Mouse (Mus musculus) stomach, embryonic 15.5 days (tissue): Measurements from ENCODE around the gene Ecd. TPM values are rescaled to one million over a fixed set of nuclear protein-coding genes. Genes with fewer than 3 reads are reported as not detected.

Experiments used
- ATAC-seq: fragments of 200-750 bp; cut with Nextera tagmentation; 2 replicates; pipeline ENCODE4 v1.8.0; 2017; ENCODE audit warnings: low read depth, moderate number of reproducible peaks, moderate TSS enrichment; ENCODE audit not compliant: insufficient read depth, low FRiP score
- H3K27ac ChIP-seq: fragments of 300-500 bp; sonication (generic); 2 replicates; pipeline ENCODE4 v1.5.1; 2015; ENCODE audit warnings: mild to moderate bottlenecking, inconsistent platforms
- H3K27me3 ChIP-seq: fragments of 300-500 bp; sonication (generic); replicated peaks from 2 replicates; pipeline ENCODE4 v1.6.1; 2015; ENCODE audit warnings: inconsistent platforms
- H3K36me3 ChIP-seq: fragments of 300-500 bp; sonication (generic); 2 replicates; pipeline ENCODE4 v1.6.1; 2015; ENCODE audit warnings: inconsistent platforms
- H3K4me1 ChIP-seq: fragments of 300-500 bp; sonication (generic); 2 replicates; pipeline ENCODE4 v1.6.1; 2015; ENCODE audit warnings: inconsistent platforms
- H3K4me2 ChIP-seq: fragments of 300-500 bp; sonication (generic); 2 replicates; pipeline ENCODE4 v1.6.1; 2015; ENCODE audit warnings: mild to moderate bottlenecking, inconsistent platforms
- H3K4me3 ChIP-seq: fragments of 300-500 bp; sonication (generic); replicated peaks from 2 replicates; pipeline ENCODE4 v1.5.1; 2015; ENCODE audit warnings: inconsistent platforms
- H3K9ac ChIP-seq: fragments of 300-500 bp; sonication (generic); 2 replicates; pipeline ENCODE4 v1.6.1; 2015; ENCODE audit warnings: inconsistent platforms
- H3K9me3 ChIP-seq: fragments of 300-500 bp; sonication (generic); 2 replicates; pipeline ENCODE4 v1.6.1; 2016; ENCODE audit warnings: inconsistent platforms
- WGBS: fragments of 180-500 bp; shearing (Covaris S2); methylation state at CpG from one replicate; pipeline ENCODE4 v1.1.7; 2015; 5-methylcytosine and 5-hydroxymethylcytosine counted together
- polyA plus RNA-seq: library from polyadenylated mRNA; unstranded; fragments of >200 nt; fragmentation: Nextera tagmentation; extraction: Ambion mirVana; gene quantifications from 2 replicates; pipeline ENCODE4 v1.2.1, GENCODE M21; 2015

The Ecd gene
- polyA plus RNA-seq, 1 experiment from 2014 or later, result 46.9 TPM

DNA sequence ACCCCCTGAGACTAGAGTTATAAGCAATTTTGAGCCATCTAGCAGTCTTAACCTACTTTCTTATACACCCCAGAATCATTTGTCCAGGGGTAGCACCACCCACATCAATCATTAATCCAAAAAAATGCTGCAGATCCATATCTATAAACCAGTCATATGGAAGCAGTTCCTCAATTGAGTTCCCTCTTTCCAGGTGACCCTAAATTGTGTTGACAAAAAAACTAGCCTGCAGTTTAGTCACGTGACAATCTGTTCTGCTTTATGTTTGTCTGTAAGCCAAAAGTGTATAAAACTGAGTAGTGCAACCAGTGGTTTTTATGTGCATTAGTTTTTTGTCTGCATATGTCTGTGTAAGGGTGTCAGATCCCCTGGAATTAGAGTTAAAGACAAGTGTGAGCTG, 23.9 kb upstream of the Ecd start:
- Histone ChIP-seq H3K4me3 (no peak overlapping the region), H3K27me3 (no peaks in the 10 kb centered on the region), H3K36me3 (peaks cover 20% of the 10 kb centered on the region), H3K9me3 (no peaks in the 10 kb centered on the region), H3K4me2 (no peak overlapping the region), H3K27ac (no peak overlapping the region), H3K9ac (no peak overlapping the region), H3K4me1 (no peaks in the 10 kb centered on the region)
- 80% methylated on average over 1 of the region's 1 CpGs for WGBS
- no peak for ATAC-seq

DNA sequence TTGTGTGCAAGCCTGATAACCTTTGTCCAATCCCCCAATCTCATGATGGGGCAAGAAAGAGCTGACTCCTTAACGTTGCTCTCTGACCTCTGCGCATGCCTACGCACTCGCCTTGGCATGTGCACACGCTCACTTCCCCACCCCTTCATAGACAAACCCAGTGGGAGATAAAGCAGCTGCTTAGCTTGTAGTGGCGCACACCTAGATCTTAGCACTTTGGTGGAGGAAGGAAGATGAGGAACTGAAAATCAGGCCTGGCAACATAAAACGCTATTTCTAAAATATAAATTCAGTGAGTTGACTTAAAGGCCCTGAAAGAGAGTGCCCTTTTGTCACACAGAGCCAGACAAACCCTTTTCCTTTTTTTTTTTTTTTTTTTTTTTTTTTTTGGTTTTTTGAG, 22.9 kb upstream of the Ecd start:
- no peaks in the 10 kb centered on the region for H3K4me1 ChIP-seq
- no peaks in the 10 kb centered on the region for H3K9me3 ChIP-seq
- H3K4me2 ChIP-seq, result no peak overlapping the region
- no peak overlapping the region for H3K9ac ChIP-seq
- no peak for ATAC-seq
- no peak overlapping the region for H3K4me3 ChIP-seq
- no peak overlapping the region for H3K27ac ChIP-seq
- H3K27me3 ChIP-seq, result no peaks in the 10 kb centered on the region
- WGBS, result 82% methylated on average over 7 of the region's 7 CpGs
- peaks cover 20% of the 10 kb centered on the region for H3K36me3 ChIP-seq

DNA sequence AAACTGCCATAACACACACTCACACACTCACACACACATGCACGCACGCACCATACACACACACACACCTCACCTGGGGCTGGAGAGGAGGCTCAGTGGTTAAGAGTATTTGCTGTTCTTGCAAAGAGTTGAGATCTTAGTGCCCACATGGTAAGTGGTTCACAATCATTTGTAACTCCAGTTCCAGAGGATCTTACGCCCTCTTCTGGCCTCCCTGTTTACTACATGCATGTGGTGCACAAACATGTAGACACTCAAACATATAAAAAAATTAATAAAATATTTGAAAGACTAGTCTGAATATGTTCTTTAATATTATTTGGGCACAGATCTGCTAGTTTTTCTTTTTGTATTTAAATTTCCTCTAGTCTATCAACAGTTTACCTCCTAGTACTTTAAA, 20.4 kb upstream of the Ecd start:
- WGBS, result 92% methylated on average over 3 of the region's 3 CpGs
- peaks cover 16% of the 10 kb centered on the region for H3K36me3 ChIP-seq
- no peaks in the 10 kb centered on the region for H3K9me3 ChIP-seq
- no peak overlapping the region for H3K4me2 ChIP-seq
- no peak overlapping the region for H3K27ac ChIP-seq
- no peak for ATAC-seq
- no peak overlapping the region for H3K4me3 ChIP-seq
- no peaks in the 10 kb centered on the region for H3K27me3 ChIP-seq
- no peaks in the 10 kb centered on the region for H3K4me1 ChIP-seq
- H3K9ac ChIP-seq, result no peak overlapping the region

DNA sequence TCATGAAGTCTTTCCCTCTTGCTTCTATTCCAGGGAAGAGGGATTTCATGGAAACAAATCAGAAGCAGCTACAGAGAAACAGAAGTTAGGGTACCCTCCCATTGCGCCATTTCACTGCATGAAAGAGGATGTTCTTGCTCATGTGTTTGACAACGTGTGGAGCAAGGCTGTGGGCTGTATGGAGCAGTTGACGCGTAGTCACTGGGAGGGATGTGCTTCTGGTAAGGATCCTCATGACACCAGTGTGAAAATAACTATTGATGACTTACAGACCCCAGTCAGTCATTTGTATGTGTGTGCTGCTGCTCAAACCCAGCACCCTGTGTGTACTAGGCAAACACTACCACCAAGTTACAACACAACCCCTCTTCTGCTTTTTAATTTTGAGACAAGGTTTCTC, 15.3 kb upstream of the Ecd start:
- no peak overlapping the region for H3K9ac ChIP-seq
- no peak overlapping the region for H3K4me2 ChIP-seq
- H3K9me3 ChIP-seq, result no peaks in the 10 kb centered on the region
- WGBS, result 92% methylated on average over 4 of the region's 4 CpGs
- H3K27me3 ChIP-seq, result no peaks in the 10 kb centered on the region
- H3K36me3 ChIP-seq, result peaks cover 41% of the 10 kb centered on the region
- H3K4me1 ChIP-seq, result no peaks in the 10 kb centered on the region
- no peak overlapping the region for H3K4me3 ChIP-seq
- no peak for ATAC-seq
- H3K27ac ChIP-seq, result no peak overlapping the region

DNA sequence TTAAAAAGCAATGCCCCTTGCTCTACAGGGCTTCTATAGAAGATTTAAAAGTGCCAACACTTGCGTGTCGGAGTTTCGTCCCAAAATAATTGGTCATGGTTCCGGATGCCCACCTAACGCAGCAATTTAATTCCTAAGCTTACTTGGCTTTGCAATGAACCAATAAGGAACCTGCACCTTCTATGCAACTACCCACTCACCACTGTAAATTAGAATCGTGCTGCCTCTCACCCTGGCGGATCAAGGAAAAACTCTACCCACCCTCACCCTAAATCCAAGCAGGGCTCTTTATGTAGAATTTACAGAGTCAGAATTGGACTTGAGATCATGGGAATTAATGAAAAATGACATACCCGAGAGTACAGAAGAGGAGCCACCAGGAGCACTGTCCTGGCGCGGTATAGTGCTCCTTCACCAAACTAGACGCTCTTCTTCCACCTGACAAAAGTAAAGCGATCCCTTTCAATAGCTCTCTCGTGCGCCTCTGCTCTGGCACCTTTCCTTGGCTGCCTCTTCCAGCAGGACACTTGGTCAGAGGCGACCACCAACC, 405 bp downstream of the Ecd start:
- Histone ChIP-seq H3K4me1 (no peaks in the 10 kb centered on the region), H3K27ac (peak overlapping the region; percentile 65), H3K4me3 (peak overlapping the region; percentile 71), H3K27me3 (no peaks in the 10 kb centered on the region), H3K36me3 (peaks cover 6% of the 10 kb centered on the region; the same call in 1 of the 2 replicates), H3K9ac (peak overlapping the region; percentile 71), H3K9me3 (no peaks in the 10 kb centered on the region), H3K4me2 (peak overlapping the region; percentile 62)
- WGBS, result 3% methylated on average over 15 of the region's 15 CpGs
- peak; percentile 61 for ATAC-seq

DNA sequence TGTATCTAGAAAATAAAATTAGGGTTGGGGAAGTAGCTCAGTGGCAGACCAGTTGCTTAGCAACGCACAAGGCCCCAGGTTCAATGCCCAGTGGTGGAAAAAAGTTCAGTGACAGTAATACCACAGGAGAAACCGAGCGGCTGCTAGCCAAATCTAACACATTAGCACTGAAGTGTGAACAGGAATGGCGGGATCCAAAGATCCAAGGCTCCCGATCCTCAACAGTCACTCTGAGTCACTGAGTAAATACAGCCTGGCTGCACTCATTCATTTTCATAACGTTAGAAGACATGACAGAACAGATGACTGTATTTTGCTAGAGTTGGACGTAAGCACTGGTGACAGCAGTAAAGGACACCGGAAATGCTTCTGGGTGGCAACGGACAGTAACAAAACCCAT, 2.0 kb downstream of the Ecd start:
- WGBS, result 79% methylated on average over 9 of the region's 9 CpGs
- Histone ChIP-seq H3K4me1 (no peaks in the 10 kb centered on the region), H3K4me2 (no peak overlapping the region), H3K27ac (no peak overlapping the region), H3K27me3 (no peaks in the 10 kb centered on the region), H3K36me3 (peaks cover 12% of the 10 kb centered on the region; the same call in 1 of the 2 replicates), H3K9ac (no peak overlapping the region), H3K9me3 (no peaks in the 10 kb centered on the region), H3K4me3 (no peak overlapping the region)
- no peak for ATAC-seq

DNA sequence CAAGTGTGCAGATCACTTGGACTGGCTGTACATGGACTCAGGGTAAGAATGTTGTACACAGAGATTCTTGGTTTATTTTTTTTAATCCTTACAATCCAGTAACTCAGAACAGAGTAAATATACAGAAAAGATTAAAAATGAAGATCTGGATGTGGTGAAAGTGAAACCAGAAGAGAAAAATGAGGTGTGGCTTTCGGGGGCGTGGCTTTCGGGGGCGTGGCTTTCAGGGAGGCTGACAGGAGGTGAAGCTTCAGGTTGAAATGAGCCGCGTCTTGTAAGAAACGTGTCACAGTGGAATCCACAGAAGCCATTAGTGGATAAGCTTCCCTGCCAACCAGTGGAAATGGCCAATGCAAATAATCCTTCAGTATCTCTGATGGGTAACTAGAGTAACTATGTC, 7.1 kb downstream of the Ecd start:
- no peak for ATAC-seq
- H3K36me3 ChIP-seq, result peaks cover 25% of the 10 kb centered on the region
- no peak overlapping the region for H3K4me2 ChIP-seq
- H3K4me1 ChIP-seq, result no peaks in the 10 kb centered on the region
- no peaks in the 10 kb centered on the region for H3K9me3 ChIP-seq
- 74% methylated on average over 7 of the region's 7 CpGs for WGBS
- H3K27ac ChIP-seq, result no peak overlapping the region
- H3K4me3 ChIP-seq, result no peak overlapping the region
- no peak overlapping the region for H3K9ac ChIP-seq
- no peaks in the 10 kb centered on the region for H3K27me3 ChIP-seq

DNA sequence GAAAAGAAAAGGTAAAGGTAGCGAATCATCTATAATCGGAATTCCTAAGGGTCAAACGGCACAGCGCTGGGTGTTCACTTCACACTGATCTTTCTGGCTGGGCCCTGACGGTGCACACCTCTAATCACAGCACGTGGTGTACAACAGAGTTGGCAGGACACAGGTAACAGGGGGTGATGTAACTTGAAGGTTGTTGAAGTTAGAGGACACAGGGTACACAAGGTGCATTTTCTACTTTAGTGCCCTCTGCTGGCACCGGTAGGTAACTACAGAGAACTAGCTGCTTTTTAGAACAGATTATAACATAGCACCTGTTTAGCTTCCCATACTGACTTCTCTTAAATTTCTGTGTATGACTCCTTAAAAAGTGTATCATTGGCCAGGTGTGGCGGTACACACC, 7.8 kb downstream of the Ecd start:
- H3K4me1 ChIP-seq, result no peaks in the 10 kb centered on the region
- no peaks in the 10 kb centered on the region for H3K27me3 ChIP-seq
- no peak overlapping the region for H3K4me2 ChIP-seq
- no peak for ATAC-seq
- 85% methylated on average over 8 of the region's 8 CpGs for WGBS
- H3K9ac ChIP-seq, result no peak overlapping the region
- no peak overlapping the region for H3K27ac ChIP-seq
- H3K9me3 ChIP-seq, result no peaks in the 10 kb centered on the region
- peaks cover 19% of the 10 kb centered on the region; the same call in 1 of the 2 replicates for H3K36me3 ChIP-seq
- H3K4me3 ChIP-seq, result no peak overlapping the region

DNA sequence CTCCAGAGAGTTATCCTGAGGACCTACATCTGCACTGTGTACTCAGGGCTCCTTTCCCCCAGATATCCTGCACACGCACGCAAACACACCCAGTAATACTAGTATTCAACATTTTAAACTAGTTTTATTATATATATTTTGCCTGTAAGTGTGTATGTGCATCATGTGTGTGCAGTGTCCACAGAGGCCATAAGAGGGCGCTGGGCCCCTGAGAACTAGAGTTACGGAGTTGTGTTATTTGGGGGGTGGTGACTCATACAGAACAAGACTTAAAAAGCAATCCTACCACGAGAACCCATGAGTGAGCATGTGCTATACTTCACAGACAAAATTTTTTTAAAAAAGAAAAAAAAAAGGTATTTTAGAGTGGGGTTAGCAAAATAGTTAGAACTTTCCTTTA, 8.5 kb downstream of the Ecd start:
- 96% methylated on average over 5 of the region's 5 CpGs for WGBS
- Histone ChIP-seq H3K4me3 (no peak overlapping the region), H3K4me2 (no peak overlapping the region), H3K4me1 (no peaks in the 10 kb centered on the region), H3K9me3 (no peaks in the 10 kb centered on the region), H3K36me3 (peaks cover 19% of the 10 kb centered on the region), H3K27ac (no peak overlapping the region), H3K9ac (no peak overlapping the region), H3K27me3 (no peaks in the 10 kb centered on the region)
- ATAC-seq, result no peak

DNA sequence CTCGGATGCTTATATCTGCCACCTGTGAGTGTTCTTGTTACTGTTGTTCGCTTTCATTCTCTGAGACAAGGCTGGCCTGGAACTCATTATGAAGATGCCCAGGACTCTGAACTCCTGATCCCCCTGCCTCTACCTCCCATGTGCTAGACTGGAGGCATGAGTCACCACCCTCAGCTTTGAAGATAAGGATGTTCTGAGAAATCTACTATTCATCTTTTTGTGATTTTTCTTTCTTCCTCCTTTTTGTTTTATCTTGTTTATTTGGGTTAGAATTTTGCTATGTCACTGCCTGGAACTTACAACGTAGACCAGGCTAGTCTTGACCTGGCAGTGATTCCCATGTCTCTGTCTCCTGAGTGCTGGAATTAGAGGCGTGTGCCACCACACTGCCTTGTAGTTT, 16.6 kb downstream of the Ecd start:
- Histone ChIP-seq H3K27me3 (no peaks in the 10 kb centered on the region), H3K27ac (no peak overlapping the region), H3K9me3 (no peaks in the 10 kb centered on the region), H3K4me1 (no peaks in the 10 kb centered on the region), H3K9ac (no peak overlapping the region), H3K4me2 (no peak overlapping the region), H3K36me3 (peaks cover 31% of the 10 kb centered on the region), H3K4me3 (no peak overlapping the region)
- WGBS, result 88% methylated on average over 4 of the region's 4 CpGs
- no peak for ATAC-seq

DNA sequence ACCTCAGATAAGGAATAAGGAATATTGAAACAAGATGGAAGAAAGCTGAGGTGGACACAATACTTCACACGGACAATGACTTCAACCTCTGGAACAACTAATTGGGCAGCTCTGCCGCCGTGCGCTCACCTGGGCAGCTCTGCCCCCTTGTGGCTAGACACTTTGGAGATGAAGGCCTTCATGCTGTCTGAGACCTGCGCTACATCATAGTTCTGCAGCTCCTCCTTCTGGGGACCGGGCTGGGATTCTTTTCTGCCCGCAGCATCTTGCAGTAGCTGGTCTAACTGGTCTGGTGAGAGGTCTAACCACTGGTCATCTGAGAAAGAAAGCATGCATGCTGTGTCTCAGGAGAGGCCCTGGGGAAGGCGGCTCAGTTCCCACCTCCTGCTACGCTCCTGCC, 19.4 kb downstream of the Ecd start:
- H3K9ac ChIP-seq, result no peak overlapping the region
- H3K36me3 ChIP-seq, result peaks cover 32% of the 10 kb centered on the region
- H3K4me1 ChIP-seq, result no peaks in the 10 kb centered on the region
- no peaks in the 10 kb centered on the region for H3K27me3 ChIP-seq
- no peak overlapping the region for H3K4me3 ChIP-seq
- WGBS, result 66% methylated on average over 9 of the region's 9 CpGs
- H3K4me2 ChIP-seq, result no peak overlapping the region
- H3K27ac ChIP-seq, result no peak overlapping the region
- H3K9me3 ChIP-seq, result no peaks in the 10 kb centered on the region
- ATAC-seq, result no peak

DNA sequence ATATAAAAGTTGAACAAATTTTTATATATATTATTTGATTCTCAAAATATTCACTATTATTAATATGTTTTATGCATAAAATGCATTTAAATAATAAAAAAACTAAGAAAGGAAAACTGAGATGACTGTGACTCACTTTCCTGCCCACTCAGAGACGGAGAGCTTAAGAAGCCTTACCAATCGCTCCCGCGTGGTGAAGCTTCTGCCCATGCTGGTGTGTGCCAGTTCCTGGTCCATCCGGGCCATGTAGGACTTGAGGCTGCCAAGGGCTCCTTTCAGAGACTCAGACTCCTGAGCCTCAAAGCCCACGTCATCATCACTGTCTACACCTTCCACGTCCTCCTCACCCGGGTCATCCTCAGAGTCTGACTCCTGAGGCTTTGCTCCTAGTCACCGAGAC, 23.7 kb downstream of the Ecd start:
- Histone ChIP-seq H3K27me3 (no peaks in the 10 kb centered on the region), H3K9ac (no peak overlapping the region), H3K27ac (no peak overlapping the region), H3K4me2 (no peak overlapping the region), H3K36me3 (peaks cover 36% of the 10 kb centered on the region), H3K4me1 (no peaks in the 10 kb centered on the region), H3K9me3 (no peaks in the 10 kb centered on the region), H3K4me3 (no peak overlapping the region)
- ATAC-seq, result no peak
- 94% methylated on average over 9 of the region's 9 CpGs for WGBS

DNA sequence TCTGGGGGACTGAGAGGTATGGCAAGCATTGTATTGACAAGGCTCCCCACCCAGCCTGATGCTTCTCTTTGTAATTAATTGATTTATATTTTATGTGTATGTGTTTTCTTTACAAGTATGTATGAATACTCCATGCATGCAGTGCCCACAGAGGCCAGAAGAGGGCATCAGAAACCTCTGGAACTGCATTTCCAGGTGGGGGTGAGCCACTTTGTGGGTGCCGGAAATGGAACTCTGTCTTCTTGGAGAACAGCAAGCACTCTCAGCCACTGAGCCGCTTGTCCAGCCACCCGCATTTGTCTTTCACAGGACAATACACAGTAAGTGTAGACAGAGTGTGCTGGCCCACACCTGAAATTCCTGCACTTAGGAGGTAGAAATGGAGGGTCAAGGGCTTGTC, 28.5 kb downstream of the Ecd start:
- no peak overlapping the region for H3K4me3 ChIP-seq
- WGBS, result 66% methylated on average over 3 of the region's 3 CpGs
- H3K36me3 ChIP-seq, result peaks cover 30% of the 10 kb centered on the region
- no peaks in the 10 kb centered on the region for H3K9me3 ChIP-seq
- H3K9ac ChIP-seq, result no peak overlapping the region
- no peaks in the 10 kb centered on the region for H3K4me1 ChIP-seq
- no peak for ATAC-seq
- H3K27me3 ChIP-seq, result no peaks in the 10 kb centered on the region
- H3K4me2 ChIP-seq, result no peak overlapping the region
- no peak overlapping the region for H3K27ac ChIP-seq
